Mouse (Mus musculus) heart, postnatal 25 days (tissue): ENCODE results near the gene Phactr2. TPM values are rescaled to one million over a fixed set of nuclear protein-coding genes. Genes with fewer than 3 reads are reported as not detected.

ENCODE experiments used
- DNase-seq: peaks from one replicate; pipeline ENCODE4 v3.0.0; 2022; ENCODE audit warnings: low spot score
- intact Hi-C: fragments of 180-260 bp; cut with DNase I; formaldehyde crosslinking; loops from one replicate; pipeline ENCODE4 v1.15.1; 2025
- total RNA-seq, 2 experiments: library from RNA; stranded (reverse); gene quantifications; 2 replicates each; pipeline ENCODE4 v1.2.3; 2021

The Phactr2 gene
- total RNA-seq, 2 experiments from 2014 or later: 45.0 to 51.5 TPM

DNA sequence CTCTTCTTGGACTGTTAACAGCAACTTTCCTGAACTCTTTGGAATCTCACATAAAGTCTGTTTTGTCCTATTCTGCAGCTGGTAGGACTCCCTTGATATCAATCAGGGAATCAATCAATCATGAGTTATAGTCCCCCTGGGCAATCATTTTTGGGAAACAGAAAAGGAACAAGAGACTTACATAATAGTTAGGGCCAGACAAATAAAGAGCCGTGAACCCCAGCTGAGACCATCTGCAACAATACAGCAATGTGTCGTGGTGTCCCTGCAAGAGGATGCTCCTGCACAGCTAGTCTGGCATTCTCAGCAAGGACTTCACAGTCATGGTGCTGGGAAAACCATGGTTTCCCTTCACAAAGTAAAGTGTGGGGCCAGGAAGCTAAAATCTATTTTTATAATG lies 182.2 kb downstream of the Phactr2 start:
- no peak for DNase-seq
- intact Hi-C loops: no loop called here

DNA sequence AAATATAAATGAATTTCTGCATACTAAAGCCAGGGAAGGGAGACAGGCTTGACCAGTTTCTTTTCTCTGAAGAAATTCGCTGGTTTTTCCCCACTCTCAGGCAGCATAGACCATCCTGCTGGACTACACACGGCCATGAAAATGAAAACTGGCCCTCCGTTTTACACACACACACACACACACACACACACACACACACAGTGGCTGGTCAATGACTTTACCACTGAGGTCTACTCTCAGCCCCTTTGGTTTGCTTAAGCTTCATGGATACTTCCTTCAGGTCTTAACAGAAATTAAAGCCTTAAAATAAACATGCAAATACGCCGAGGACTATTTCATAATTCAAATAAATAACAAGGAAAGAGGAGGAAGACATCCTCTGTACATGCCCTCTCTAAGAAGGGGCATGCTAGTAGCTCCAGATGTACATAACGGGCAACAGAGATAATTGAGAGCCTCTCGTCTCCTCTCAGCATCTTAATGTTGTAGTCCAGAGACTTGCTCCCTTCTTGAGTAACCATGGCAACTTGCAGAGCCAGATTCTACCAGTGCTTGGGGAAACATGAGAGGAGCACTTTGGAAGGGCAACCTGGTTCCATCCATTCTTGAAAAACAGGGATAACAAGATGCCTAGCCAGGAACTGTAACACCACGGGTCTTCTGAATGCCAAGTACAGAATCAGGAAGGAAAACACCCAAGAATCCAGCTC lies 184.8 kb downstream of the Phactr2 start:
- DNase-seq: no peak

GRCm38 (mm10) chr10:13288296-13288695 lies 185.9 kb downstream of the Phactr2 start:
- intact Hi-C loops: no loop called here
- no peak for DNase-seq

More for the DNA sequence above, 184.8 kb downstream of the Phactr2 start:
- intact Hi-C loops: no loop called here

GRCm38 (mm10) chr10:13283441-13283840 lies 190.8 kb downstream of the Phactr2 start:
- intact Hi-C loops: no loop called here
- DNase-seq: no peak

GRCm38 (mm10) chr10:13280298-13280853 lies 193.8 kb downstream of the Phactr2 start:
- no peak for DNase-seq
- intact Hi-C loops: no loop called here

GRCm38 (mm10) chr10:13276298-13276697 lies 197.9 kb downstream of the Phactr2 start:
- intact Hi-C loops: loop anchor here (5.0 to 10.0 kb wide), 2 partner anchors 46 to 139 kb away; no protein-coding TSS in a partner anchor
- no peak for DNase-seq

DNA sequence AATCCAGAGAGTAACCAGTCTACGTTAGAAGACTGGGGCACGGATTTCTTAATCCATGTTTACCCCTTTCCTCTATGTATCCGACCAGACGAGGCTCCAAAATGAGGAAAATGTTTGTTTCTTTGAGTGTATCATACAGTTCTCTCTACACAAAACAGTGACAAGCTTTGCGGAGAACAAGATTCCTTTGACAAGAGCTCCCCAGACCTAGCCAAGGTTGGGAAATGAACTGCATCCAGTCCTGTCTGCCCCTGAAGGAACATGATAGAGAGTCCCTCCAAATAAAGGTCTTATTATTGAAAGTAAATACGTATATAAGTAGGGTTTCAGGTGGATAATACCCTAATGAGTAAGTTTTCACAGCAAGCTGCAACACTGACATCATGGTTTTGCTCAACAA lies 199.1 kb downstream of the Phactr2 start:
- no peak for DNase-seq
- intact Hi-C loops: loop anchor here (5.0 to 10.0 kb wide), 2 partner anchors 47 to 140 kb away; no protein-coding TSS in a partner anchor

DNA sequence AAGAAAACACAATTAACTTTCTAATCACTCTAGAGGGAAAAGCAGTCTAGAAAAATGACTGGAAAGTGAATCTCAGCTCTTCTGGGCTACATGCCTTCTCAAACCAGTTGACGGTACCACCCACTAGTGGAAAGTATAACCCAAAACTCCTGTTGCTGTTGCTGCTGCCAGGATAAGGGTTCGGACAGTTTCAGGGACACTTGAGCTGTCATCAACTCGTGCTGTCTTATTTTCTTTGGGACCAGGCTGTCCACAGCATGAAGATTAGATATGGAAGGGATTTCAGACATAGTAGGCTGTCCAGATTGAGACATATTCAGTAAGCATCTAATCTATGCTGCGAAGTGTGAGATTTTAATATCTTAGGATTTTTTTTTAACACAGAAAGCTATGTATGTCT lies 199.5 kb downstream of the Phactr2 start:
- intact Hi-C loops: loop anchor here (5.0 to 10.0 kb wide), 2 partner anchors 48 to 140 kb away; no protein-coding TSS in a partner anchor
- DNase-seq: no peak

DNA sequence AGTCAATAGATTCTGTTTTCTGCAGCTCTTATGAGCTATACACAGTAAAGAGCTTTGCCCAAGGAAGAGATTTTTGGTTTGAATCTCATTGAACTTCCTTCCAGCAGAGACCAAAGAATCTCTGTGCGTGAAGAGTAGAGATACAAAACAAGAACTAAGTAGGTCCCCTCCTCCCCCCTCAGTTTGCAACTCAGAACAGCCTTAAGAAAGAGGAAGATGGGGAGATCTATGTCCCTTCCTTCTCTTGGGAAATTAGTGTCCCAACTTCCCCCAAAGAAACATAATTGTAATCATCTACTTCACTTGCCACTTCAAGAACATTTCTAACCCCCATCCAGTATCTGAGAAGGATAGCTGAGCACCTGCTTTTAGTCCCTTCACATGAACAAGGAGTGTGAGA lies 200.5 kb downstream of the Phactr2 start:
- no peak for DNase-seq
- intact Hi-C loops: loop anchor here (10.0 kb wide), 1 partner anchor 141 kb away; no protein-coding TSS in a partner anchor

GRCm38 (mm10) chr10:13271716-13272115 lies 202.5 kb downstream of the Phactr2 start:
- no peak for DNase-seq
- intact Hi-C loops: loop anchor here (10.0 kb wide), 1 partner anchor 143 kb away; no protein-coding TSS in a partner anchor

GRCm38 (mm10) chr10:13271099-13271498 lies 203.1 kb downstream of the Phactr2 start:
- no peak for DNase-seq
- intact Hi-C loops: loop anchor here (10.0 kb wide), 1 partner anchor 144 kb away; no protein-coding TSS in a partner anchor

DNA sequence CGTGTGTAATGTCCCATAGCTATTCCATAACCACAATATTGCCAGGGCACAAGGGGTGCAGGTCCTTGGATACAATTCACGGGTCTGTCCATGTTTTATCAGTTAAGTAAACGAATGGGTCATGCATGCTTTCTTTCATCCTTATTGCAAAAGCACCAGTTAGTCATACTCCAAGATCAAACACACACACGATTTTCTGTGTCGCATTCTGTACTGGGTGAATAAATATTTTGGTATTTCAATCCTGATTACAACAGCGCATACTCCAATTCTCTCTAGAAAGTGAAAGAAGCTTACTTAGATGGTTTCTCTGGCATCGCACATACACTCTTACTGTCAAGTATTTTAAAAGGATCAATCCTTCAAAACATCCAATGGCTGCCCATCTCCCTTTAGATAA lies 203.9 kb downstream of the Phactr2 start:
- no peak for DNase-seq
- intact Hi-C loops: loop anchor here (10.0 kb wide), 1 partner anchor 145 kb away; no protein-coding TSS in a partner anchor

GRCm38 (mm10) chr10:13259251-13259650 lies 215.0 kb downstream of the Phactr2 start:
- intact Hi-C loops: no loop called here
- DNase-seq: no peak

- DNase-seq: no peak
- intact Hi-C loops: no loop called here
Measured at GRCm38 (mm10) chr10:13256196-13256595, 218.0 kb downstream of the Phactr2 start.

DNA sequence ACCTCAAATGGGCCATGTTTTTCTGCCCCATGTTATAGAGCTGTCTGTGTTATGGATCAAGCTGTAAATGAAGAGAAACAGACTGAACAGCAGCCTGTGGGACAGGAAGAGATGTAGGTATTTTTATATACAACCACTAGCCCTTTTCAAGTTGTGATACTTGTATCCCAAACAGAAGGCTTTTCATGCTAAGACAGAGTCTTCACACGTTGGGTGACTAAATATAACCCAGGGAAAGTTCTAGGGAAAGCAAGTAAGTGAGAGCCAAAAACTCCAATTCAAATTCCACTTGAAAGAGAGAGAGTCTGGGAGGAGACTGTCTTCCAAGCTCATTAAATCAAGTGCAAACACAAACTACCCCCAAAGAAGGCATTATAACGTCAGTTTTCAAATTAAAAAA lies 223.9 kb downstream of the Phactr2 start:
- intact Hi-C loops: no loop called here
- DNase-seq: no peak

GRCm38 (mm10) chr10:13249126-13249525 lies 225.1 kb downstream of the Phactr2 start:
- no peak for DNase-seq
- intact Hi-C loops: no loop called here

- intact Hi-C loops: no loop called here
- DNase-seq: no peak
Measured at GRCm38 (mm10) chr10:13245714-13246113, 228.5 kb downstream of the Phactr2 start.

DNA sequence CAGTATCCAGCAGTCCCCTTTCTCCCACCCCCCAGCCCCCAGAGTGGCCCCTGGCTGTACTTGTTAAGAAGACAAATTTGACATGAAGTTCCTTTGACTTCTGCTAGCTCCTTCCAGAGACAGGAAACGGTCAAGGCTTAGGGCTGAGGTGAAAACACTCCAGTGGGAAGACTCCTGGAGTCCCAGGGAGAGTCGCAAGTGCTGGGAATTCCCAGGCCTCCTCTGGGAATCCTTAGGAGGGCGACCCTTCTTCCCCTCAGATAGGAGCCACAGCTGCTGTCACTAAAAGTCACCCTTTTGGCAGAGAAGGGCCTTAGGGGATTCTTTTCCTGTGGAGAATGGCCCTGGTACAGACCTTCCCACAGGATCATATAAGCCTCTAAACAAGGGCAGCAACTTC lies 230.0 kb downstream of the Phactr2 start:
- DNase-seq: no peak
- intact Hi-C loops: loop anchor here (5.0 kb wide), 1 partner anchor 157 kb away; no protein-coding TSS in a partner anchor

GRCm38 (mm10) chr10:13240431-13240830 lies 233.8 kb downstream of the Phactr2 start:
- no peak for DNase-seq
- intact Hi-C loops: loop anchor here (5.0 kb wide), 1 partner anchor 153 kb away; no protein-coding TSS in a partner anchor

- intact Hi-C loops: no loop called here
- DNase-seq: no peak
Measured at GRCm38 (mm10) chr10:13238188-13238587, 236.0 kb downstream of the Phactr2 start.

- intact Hi-C loops: no loop called here
- DNase-seq: no peak
Measured at GRCm38 (mm10) chr10:13236866-13237265, 237.3 kb downstream of the Phactr2 start.
